Mouse (Mus musculus) liver, postnatal 0 days (tissue): ENCODE data around the gene Ggt1.

Source experiments
- CTCF ChIP-seq: sonication (generic); IDR thresholded peaks from 2 replicates; pipeline ENCODE4 v1.5.1; 2016; ENCODE audit warnings: antibody characterized with exemption, low read depth
- EP300 ChIP-seq: IDR thresholded peaks from 2 replicates; pipeline ENCODE4 v1.6.1; 2016; ENCODE audit warnings: antibody characterized with exemption, low read depth, mild to moderate bottlenecking

GRCm38 (mm10) chr10:75561071-75561654 is at the start of gene Ggt1:
- no peak for TF ChIP-seq CTCF
- no peak for TF ChIP-seq EP300
